Mouse (Mus musculus): Measurements from ENCODE around the gene Snx29. TPM values are rescaled to one million over a fixed set of nuclear protein-coding genes. Genes with fewer than 3 reads are reported as not detected.
A peak's percentile ranks its signal among the peaks of the same experiment; 100 is the strongest.
"Not testable (repeated sequence)": the region's sequence is repeated elsewhere in the genome, so short reads cannot be mapped to it uniquely, and the experiment has no call there.

The Snx29 gene
- 10 to 100 TPM; 15.0 to 16.1 TPM for total RNA-seq (2021)

- peak; percentile 99 for DNase-seq
These were observed at the start of gene Snx29 for GRCm38 (mm10) chr16:11322409-11323323. Snx29 (plus strand) TSS chr16:11322908.

GRCm38 (mm10) chr16:11276888-11277287 lies 45.8 kb upstream of the Snx29 start:
- DNase-seq = no peak

- DNase-seq = no peak
These were observed 43.9 kb upstream of the Snx29 start for GRCm38 (mm10) chr16:11278778-11279177.

GRCm38 (mm10) chr16:11282655-11283232 lies 40.0 kb upstream of the Snx29 start:
- DNase-seq = no peak

- no peak for DNase-seq
These were observed 37.8 kb upstream of the Snx29 start for GRCm38 (mm10) chr16:11284881-11285280.

- DNase-seq = no peak
These were observed 36.8 kb upstream of the Snx29 start for GRCm38 (mm10) chr16:11285949-11286348.

- not testable (repeated sequence) for DNase-seq
These were observed 33.8 kb upstream of the Snx29 start for GRCm38 (mm10) chr16:11288873-11289272.

- DNase-seq = not testable (repeated sequence)
These were observed 27.1 kb upstream of the Snx29 start for GRCm38 (mm10) chr16:11295583-11295982.

- peak; percentile 15 for DNase-seq
These were observed 25.0 kb upstream of the Snx29 start for GRCm38 (mm10) chr16:11297700-11298099.

GRCm38 (mm10) chr16:11303741-11304140 lies 19.0 kb upstream of the Snx29 start:
- DNase-seq = no peak

GRCm38 (mm10) chr16:11305531-11305930 lies 17.2 kb upstream of the Snx29 start:
- no peak for DNase-seq

GRCm38 (mm10) chr16:11313512-11313911 lies 9.2 kb upstream of the Snx29 start, which contains the start of gene Tnfrsf17:
Tnfrsf17 (plus strand) TSS chr16:11313812.
- no peak for DNase-seq

- no peak for DNase-seq
These were observed 6.9 kb upstream of the Snx29 start for GRCm38 (mm10) chr16:11315786-11316320.

- DNase-seq = no peak
These were observed 6.0 kb upstream of the Snx29 start for GRCm38 (mm10) chr16:11316748-11317147.

- DNase-seq = peak; percentile 7
These were observed 5.4 kb upstream of the Snx29 start for GRCm38 (mm10) chr16:11317324-11317723.

- DNase-seq = peak; percentile 17
These were observed 780 bp downstream of the Snx29 start for GRCm38 (mm10) chr16:11323324-11324051.

- no peak for DNase-seq
These were observed 7.5 kb downstream of the Snx29 start for GRCm38 (mm10) chr16:11330081-11330800.

GRCm38 (mm10) chr16:11331030-11331429 lies 8.3 kb downstream of the Snx29 start:
- DNase-seq = no peak

- peak; percentile 19 for DNase-seq
These were observed 20.6 kb downstream of the Snx29 start for GRCm38 (mm10) chr16:11343292-11343815.

- DNase-seq = peak; percentile 12
These were observed 29.2 kb downstream of the Snx29 start for GRCm38 (mm10) chr16:11351903-11352302.

- DNase-seq = no peak
These were observed 36.5 kb downstream of the Snx29 start for GRCm38 (mm10) chr16:11359173-11359572.

GRCm38 (mm10) chr16:11359919-11360318 lies 37.2 kb downstream of the Snx29 start:
- DNase-seq = no peak

Data from heart, postnatal 4 days (tissue).